Mouse (Mus musculus) liver, postnatal 0 days (tissue): ENCODE measurements around the gene Foxp4. TPM values are rescaled to one million over a fixed set of nuclear protein-coding genes. Genes with fewer than 3 reads are reported as not detected.

Source experiments
- ATAC-seq: fragments of 200-750 bp; cut with Nextera tagmentation; 2 replicates; pipeline ENCODE4 v1.8.0; 2017; ENCODE audit warnings: mild to moderate bottlenecking, moderate library complexity
- DNase-seq: peaks from one replicate; pipeline ENCODE4 v3.0.0-alpha.2; 2016
- H3K27ac ChIP-seq: fragments of 300-500 bp; sonication (generic); 2 replicates; pipeline ENCODE4 v1.5.1; 2014; ENCODE audit warnings: antibody characterized with exemption, moderate library complexity, mild to moderate bottlenecking, low read depth
- H3K27me3 ChIP-seq: fragments of 300-500 bp; sonication (generic); 2 replicates; pipeline ENCODE4 v1.6.1; 2014; ENCODE audit warnings: low read length, control low read depth, mixed read lengths; ENCODE audit not compliant: insufficient read depth
- H3K36me3 ChIP-seq: fragments of 300-500 bp; sonication (generic); replicated peaks from 2 replicates; pipeline ENCODE4 v1.6.1; 2014; ENCODE audit warnings: mild to moderate bottlenecking, control low read depth, low read length, moderate library complexity, mixed read lengths; ENCODE audit not compliant: insufficient read depth
- H3K4me1 ChIP-seq: fragments of 300-500 bp; sonication (generic); 2 replicates; pipeline ENCODE4 v1.6.1; 2014; ENCODE audit warnings: antibody characterized with exemption, mild to moderate bottlenecking, control low read depth; ENCODE audit not compliant: insufficient read depth
- H3K4me2 ChIP-seq: fragments of 300-500 bp; sonication (generic); 2 replicates; pipeline ENCODE4 v1.6.1; 2014; ENCODE audit warnings: low read depth, mild to moderate bottlenecking, low read length, moderate library complexity, mixed read lengths
- H3K4me3 ChIP-seq: fragments of 300-500 bp; sonication (generic); 2 replicates; pipeline ENCODE4 v1.5.1; 2014; ENCODE audit warnings: low read depth, low read length
- H3K9ac ChIP-seq: fragments of 300-500 bp; sonication (generic); replicated peaks from 2 replicates; pipeline ENCODE4 v1.6.1; 2014; ENCODE audit warnings: mild to moderate bottlenecking, moderate library complexity
- H3K9me3 ChIP-seq: fragments of 300-500 bp; sonication (generic); 2 replicates; pipeline ENCODE4 v1.6.1; 2016; ENCODE audit warnings: mild to moderate bottlenecking, control low read depth, low read length, mixed read lengths
- CTCF ChIP-seq: sonication (generic); IDR thresholded peaks from 2 replicates; pipeline ENCODE4 v1.5.1; 2016; ENCODE audit warnings: antibody characterized with exemption, low read depth
- EP300 ChIP-seq: IDR thresholded peaks from 2 replicates; pipeline ENCODE4 v1.6.1; 2016; ENCODE audit warnings: antibody characterized with exemption, low read depth, mild to moderate bottlenecking
- WGBS: fragments of 180-500 bp; shearing (Covaris S2); extraction: QIAGEN DNeasy Blood & Tissue Kit; methylation state at CpG from one replicate; pipeline ENCODE4 v1.1.7; 2014; ENCODE audit not compliant: insufficient replicate concordance; 5-methylcytosine and 5-hydroxymethylcytosine counted together
- polyA plus RNA-seq: library from polyadenylated mRNA; unstranded; fragments of >200 nt; fragmentation: Nextera tagmentation; extraction: Ambion mirVana; gene quantifications from 2 replicates; pipeline ENCODE4 v1.2.1, GENCODE M21; 2015

The Foxp4 gene
- polyA plus RNA-seq, 1 experiment from 2014 or later = 6.2 TPM

DNA sequence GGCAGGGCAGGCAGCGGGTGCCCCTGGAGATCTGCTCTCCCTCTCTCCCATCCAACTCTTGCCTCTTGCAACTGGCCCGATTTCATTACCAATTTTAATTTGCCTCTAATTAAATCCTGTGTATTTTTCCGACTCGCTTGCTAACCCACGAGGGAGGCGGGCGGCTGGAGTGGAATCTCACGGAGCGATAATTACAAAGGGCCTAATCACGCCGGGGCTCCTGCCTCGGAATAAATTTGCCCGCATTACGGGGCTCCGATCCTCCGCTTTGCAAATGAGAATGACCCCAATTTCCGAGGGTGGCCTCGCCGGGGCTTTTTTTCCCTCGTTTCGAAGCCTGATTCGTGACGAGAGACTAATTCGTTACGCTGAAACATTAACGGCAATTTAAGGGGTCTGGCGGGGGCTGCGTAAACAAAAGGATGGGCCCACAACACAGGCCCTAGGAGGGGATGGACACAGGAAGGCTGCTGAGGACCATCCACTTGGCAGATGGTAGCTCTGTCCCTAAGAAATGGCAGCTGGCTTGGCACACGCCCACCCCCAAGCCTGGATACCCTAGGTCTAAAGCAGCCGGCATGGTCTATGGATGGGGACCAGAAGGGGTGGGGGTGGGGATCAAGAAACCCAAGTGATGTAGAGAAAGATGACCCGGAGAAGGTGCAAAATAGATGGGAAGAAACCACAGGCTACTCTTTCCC, 52.0 kb downstream of the Foxp4 start:
- no peak overlapping the region for H3K4me3 ChIP-seq
- H3K4me1 ChIP-seq = peaks cover 6% of the 10 kb centered on the region; the same call in 1 of the 2 replicates
- DNase-seq (no peak), ATAC-seq (no peak)
- no peaks in the 10 kb centered on the region for H3K9me3 ChIP-seq
- no peak overlapping the region for H3K9ac ChIP-seq
- 88% methylated on average over 31 of the region's 31 CpGs for WGBS
- no peak overlapping the region for H3K4me2 ChIP-seq
- TF ChIP-seq CTCF (no peak), EP300 (no peak)
- H3K27me3 ChIP-seq = no peaks in the 10 kb centered on the region
- H3K27ac ChIP-seq = no peak overlapping the region
- H3K36me3 ChIP-seq = peaks cover 44% of the 10 kb centered on the region

- peaks cover 31% of the 10 kb centered on the region for H3K36me3 ChIP-seq
- H3K4me1 ChIP-seq = peaks cover 6% of the 10 kb centered on the region; the same call in 1 of the 2 replicates
These were observed 54.6 kb downstream of the Foxp4 start for GRCm38 (mm10) chr17:47869874-47870273.

DNA sequence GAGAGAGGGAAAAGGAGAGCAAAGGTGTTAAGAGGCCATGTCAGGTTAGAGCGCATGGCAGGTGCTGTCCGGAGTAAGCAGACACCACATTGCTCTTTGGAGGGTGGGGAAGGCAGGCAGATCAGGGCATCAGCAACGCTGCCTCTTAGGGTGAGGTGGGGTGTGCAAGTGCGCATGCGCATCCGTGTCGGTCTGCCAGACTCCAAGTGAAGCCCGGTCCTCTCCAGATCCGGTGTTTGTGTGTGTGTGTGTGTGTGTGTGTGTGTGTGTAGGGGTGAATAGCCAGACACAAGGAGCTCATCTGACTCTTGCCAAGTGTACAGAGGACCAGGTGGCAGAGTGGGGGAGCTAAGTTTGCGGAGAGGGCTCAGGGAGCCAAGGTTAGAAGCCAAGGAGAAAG, 58.4 kb downstream of the Foxp4 start:
- 54% methylated on average over 10 of the region's 10 CpGs for WGBS
- H3K4me1 ChIP-seq = peaks cover 3% of the 10 kb centered on the region; the same call in 1 of the 2 replicates
- no peak overlapping the region for H3K9ac ChIP-seq
- no peak overlapping the region for H3K27ac ChIP-seq
- no peaks in the 10 kb centered on the region for H3K9me3 ChIP-seq
- H3K27me3 ChIP-seq = peaks cover 2% of the 10 kb centered on the region; the same call in 1 of the 2 replicates
- H3K36me3 ChIP-seq = peaks cover 18% of the 10 kb centered on the region
- no peak for TF ChIP-seq CTCF
- TF ChIP-seq EP300 = no peak
- no peak overlapping the region for H3K4me2 ChIP-seq
- ATAC-seq (no peak), DNase-seq (no peak)
- H3K4me3 ChIP-seq = no peak overlapping the region

More at GRCm38 (mm10) chr17:47869874-47870273, 54.6 kb downstream of the Foxp4 start:
- no peak overlapping the region for H3K9ac ChIP-seq
- no peaks in the 10 kb centered on the region for H3K27me3 ChIP-seq
- no peak for ATAC-seq
- no peaks in the 10 kb centered on the region for H3K9me3 ChIP-seq
- TF ChIP-seq CTCF (no peak), EP300 (no peak)
- H3K4me2 ChIP-seq = no peak overlapping the region
- no peak for DNase-seq
- 74% methylated on average over 10 of the region's 10 CpGs for WGBS
- H3K27ac ChIP-seq = no peak overlapping the region; the same call in 1 of the 2 replicates
- H3K4me3 ChIP-seq = no peak overlapping the region

DNA sequence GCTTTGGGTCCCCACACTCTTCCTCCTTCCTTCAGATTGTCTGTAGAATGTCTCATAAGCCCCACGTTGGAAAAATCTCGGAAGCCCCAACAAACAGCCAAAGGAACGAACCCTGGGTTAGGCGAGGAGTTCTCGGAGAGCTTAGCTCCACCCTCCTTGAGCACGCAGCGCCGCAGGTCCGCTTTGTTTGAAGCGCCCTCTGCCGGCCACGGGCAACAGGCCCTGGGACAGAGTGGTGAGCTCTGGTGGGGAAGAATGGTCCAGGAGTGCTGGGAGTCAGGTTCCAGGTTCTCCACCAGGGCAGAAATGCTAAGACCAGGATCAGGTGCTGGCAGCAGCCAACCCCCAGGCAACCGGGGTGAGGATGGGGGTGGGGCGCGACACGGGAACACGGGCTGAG, 59.9 kb downstream of the Foxp4 start:
- 3% methylated on average over 16 of the region's 17 CpGs for WGBS
- TF ChIP-seq CTCF = peak; percentile 94
- TF ChIP-seq EP300 = no peak
- peak; percentile 78 for ATAC-seq
- H3K4me3 ChIP-seq = no peak overlapping the region
- H3K9ac ChIP-seq = no peak overlapping the region
- peaks cover 2% of the 10 kb centered on the region; the same call in 1 of the 2 replicates for H3K27me3 ChIP-seq
- H3K36me3 ChIP-seq = peaks cover 8% of the 10 kb centered on the region
- H3K27ac ChIP-seq = no peak overlapping the region
- peak; percentile 90 for DNase-seq
- H3K4me1 ChIP-seq = peaks cover 3% of the 10 kb centered on the region; the same call in 1 of the 2 replicates
- H3K9me3 ChIP-seq = no peaks in the 10 kb centered on the region
- peak overlapping the region; percentile 29; the same call in 1 of the 2 replicates for H3K4me2 ChIP-seq

DNA sequence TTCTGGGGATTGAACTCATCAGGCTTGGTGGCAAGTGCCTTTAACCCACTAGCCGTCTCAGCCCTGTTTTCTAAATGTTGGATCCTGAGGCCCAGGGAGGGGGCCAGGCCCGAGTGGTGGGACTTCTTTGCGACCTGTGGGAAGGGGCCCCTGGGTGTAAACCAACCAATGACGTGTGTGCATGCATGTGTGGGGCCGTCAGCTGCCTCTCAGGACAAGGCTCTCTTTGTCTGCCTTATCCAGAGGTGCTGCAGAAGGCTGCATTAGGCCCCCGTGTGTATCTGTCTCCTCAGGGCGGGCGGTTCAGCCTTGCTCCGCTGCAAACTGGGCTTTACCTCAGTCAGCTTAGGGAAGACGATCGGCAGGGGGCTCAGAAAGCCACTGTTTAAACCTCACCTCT, 61.0 kb downstream of the Foxp4 start:
- H3K4me1 ChIP-seq = peaks cover 3% of the 10 kb centered on the region; the same call in 1 of the 2 replicates
- WGBS = 48% methylated on average over 11 of the region's 11 CpGs
- no peak overlapping the region for H3K4me3 ChIP-seq
- 0 out of 2 replicates have a peak, but pooled peaks cover 4% of the 10 kb centered on the region for H3K36me3 ChIP-seq
- H3K27me3 ChIP-seq = peaks cover 2% of the 10 kb centered on the region; the same call in 1 of the 2 replicates
- TF ChIP-seq CTCF = no peak
- no peak for TF ChIP-seq EP300
- DNase-seq (no peak), ATAC-seq (no peak)
- H3K9ac ChIP-seq = no peak overlapping the region
- H3K4me2 ChIP-seq = no peak overlapping the region
- no peak overlapping the region for H3K27ac ChIP-seq
- H3K9me3 ChIP-seq = no peaks in the 10 kb centered on the region

- H3K9me3 ChIP-seq = no peaks in the 10 kb centered on the region
- 61% methylated on average over 4 of the region's 4 CpGs for WGBS
These were observed 61.4 kb downstream of the Foxp4 start for GRCm38 (mm10) chr17:47863023-47863422.

More at GRCm38 (mm10) chr17:47863023-47863422, 61.4 kb downstream of the Foxp4 start:
- ATAC-seq (no peak), DNase-seq (no peak)
- Histone ChIP-seq H3K4me3 (no peak overlapping the region), H3K4me2 (no peak overlapping the region), H3K9ac (no peak overlapping the region), H3K36me3 (no peaks in the 10 kb centered on the region), H3K4me1 (peaks cover 3% of the 10 kb centered on the region; the same call in 1 of the 2 replicates), H3K27ac (no peak overlapping the region), H3K27me3 (peaks cover 2% of the 10 kb centered on the region; the same call in 1 of the 2 replicates)
- TF ChIP-seq EP300 = no peak
- no peak for TF ChIP-seq CTCF
